Mouse (Mus musculus): ENCODE data around the gene Tbx21. TPM values are rescaled to one million over a fixed set of nuclear protein-coding genes. Genes with fewer than 3 reads are reported as not detected.
A peak's percentile ranks its signal among the peaks of the same experiment; 100 is the strongest.

The Tbx21 gene
- polyA plus RNA-seq, 1 experiment from 2014 or later: not detected

- Histone ChIP-seq H3K4me2 (ENCODE audit: low read length) (no peak overlapping the region), H3K27me3 (ENCODE audit: insufficient read depth, low read length) (no peaks in the 10 kb centered on the region), H3K9ac (ENCODE audit: low read depth, low read length) (no peak overlapping the region), H3K4me1 (replicated peaks; ENCODE audit: insufficient read depth, low read length) (peaks cover 6% of the 10 kb centered on the region; the same call in 1 of the 2 replicates), H3K27ac (no peak overlapping the region), H3K4me3 (replicated peaks; ENCODE audit: low read depth, low read length) (no peak overlapping the region), H3K9me3 (replicated peaks; ENCODE audit: low read length) (no peaks in the 10 kb centered on the region), H3K36me3 (ENCODE audit: insufficient read depth, low read length) (peaks cover 5% of the 10 kb centered on the region; the same call in 1 of the 2 replicates)
- no peak for TF ChIP-seq CTCF (IDR thresholded peaks at IDR 0.05; ENCODE audit: low read depth)
- 72% methylated on average over 9 of the region's 9 CpGs for WGBS
- DNase-seq (ENCODE audit: low spot score) (no peak), ATAC-seq (replicated peaks; ENCODE audit: low FRiP score, low read depth) (no peak)
Observed at GRCm38 (mm10) chr11:97145951-97146350, 30.8 kb upstream of the Tbx21 start.

GRCm38 (mm10) chr11:97145320-97145719 is 30.2 kb upstream of the Tbx21 start:
- Histone ChIP-seq H3K27ac (no peak overlapping the region), H3K4me2 (ENCODE audit: low read length) (no peak overlapping the region), H3K4me1 (replicated peaks; ENCODE audit: insufficient read depth, low read length) (peaks cover 6% of the 10 kb centered on the region; the same call in 1 of the 2 replicates), H3K36me3 (ENCODE audit: insufficient read depth, low read length) (peaks cover 5% of the 10 kb centered on the region; the same call in 1 of the 2 replicates), H3K9me3 (replicated peaks; ENCODE audit: low read length) (no peaks in the 10 kb centered on the region), H3K9ac (ENCODE audit: low read depth, low read length) (no peak overlapping the region), H3K4me3 (replicated peaks; ENCODE audit: low read depth, low read length) (no peak overlapping the region), H3K27me3 (ENCODE audit: insufficient read depth, low read length) (no peaks in the 10 kb centered on the region)
- DNase-seq (ENCODE audit: low spot score) (no peak), ATAC-seq (replicated peaks; ENCODE audit: low FRiP score, low read depth) (no peak)
- 64% methylated on average over 2 of the region's 2 CpGs for WGBS
- no peak for TF ChIP-seq CTCF (IDR thresholded peaks at IDR 0.05; ENCODE audit: low read depth)

- Histone ChIP-seq H3K27me3 (ENCODE audit: insufficient read depth, low read length) (no peaks in the 10 kb centered on the region), H3K27ac (no peak overlapping the region), H3K4me3 (replicated peaks; ENCODE audit: low read depth, low read length) (no peak overlapping the region), H3K9ac (ENCODE audit: low read depth, low read length) (no peak overlapping the region), H3K9me3 (replicated peaks; ENCODE audit: low read length) (no peaks in the 10 kb centered on the region), H3K36me3 (ENCODE audit: insufficient read depth, low read length) (peaks cover 5% of the 10 kb centered on the region; the same call in 1 of the 2 replicates), H3K4me1 (replicated peaks; ENCODE audit: insufficient read depth, low read length) (no peaks in the 10 kb centered on the region), H3K4me2 (ENCODE audit: low read length) (no peak overlapping the region)
- DNase-seq (ENCODE audit: low spot score): no peak
- ATAC-seq (replicated peaks; ENCODE audit: low FRiP score, low read depth): no peak
- TF ChIP-seq CTCF (IDR thresholded peaks at IDR 0.05; ENCODE audit: low read depth): no peak
- 60% methylated on average over 9 of the region's 9 CpGs for whole genome bisulfite sequencing
Observed at GRCm38 (mm10) chr11:97143196-97143900, 28.2 kb upstream of the Tbx21 start.

- Histone ChIP-seq H3K4me3 (replicated peaks; ENCODE audit: low read depth, low read length) (no peak overlapping the region), H3K9ac (ENCODE audit: low read depth, low read length) (no peak overlapping the region), H3K27me3 (ENCODE audit: insufficient read depth, low read length) (no peaks in the 10 kb centered on the region), H3K9me3 (replicated peaks; ENCODE audit: low read length) (no peaks in the 10 kb centered on the region), H3K36me3 (ENCODE audit: insufficient read depth, low read length) (0 out of 2 replicates have a peak, but pooled peaks cover 5% of the 10 kb centered on the region), H3K27ac (no peak overlapping the region), H3K4me2 (ENCODE audit: low read length) (no peak overlapping the region), H3K4me1 (replicated peaks; ENCODE audit: insufficient read depth, low read length) (no peaks in the 10 kb centered on the region)
- ATAC-seq (replicated peaks; ENCODE audit: low FRiP score, low read depth): no peak
- TF ChIP-seq CTCF (IDR thresholded peaks at IDR 0.05; ENCODE audit: low read depth): no peak
- 72% methylated on average over 8 of the region's 8 CpGs for WGBS
- DNase-seq (ENCODE audit: low spot score): no peak
Observed at GRCm38 (mm10) chr11:97142159-97142608, 27.1 kb upstream of the Tbx21 start.

- no peaks in the 10 kb centered on the region for H3K4me1 ChIP-seq (replicated peaks; ENCODE audit: insufficient read depth, low read length)
- H3K4me2 ChIP-seq (ENCODE audit: low read length): no peak overlapping the region
- no peaks in the 10 kb centered on the region for H3K9me3 ChIP-seq (replicated peaks; ENCODE audit: low read length)
- H3K4me3 ChIP-seq (replicated peaks; ENCODE audit: low read depth, low read length): no peak overlapping the region
- DNase-seq (ENCODE audit: low spot score): no peak
- no peaks in the 10 kb centered on the region for H3K27me3 ChIP-seq (ENCODE audit: insufficient read depth, low read length)
- 63% methylated on average over 4 of the region's 4 CpGs for WGBS
- 0 out of 2 replicates have a peak, but pooled peaks cover 5% of the 10 kb centered on the region for H3K36me3 ChIP-seq (ENCODE audit: insufficient read depth, low read length)
- no peak for TF ChIP-seq CTCF (IDR thresholded peaks at IDR 0.05; ENCODE audit: low read depth)
- H3K9ac ChIP-seq (ENCODE audit: low read depth, low read length): no peak overlapping the region
- ATAC-seq (replicated peaks; ENCODE audit: low FRiP score, low read depth): no peak
- H3K27ac ChIP-seq: no peak overlapping the region
Observed at GRCm38 (mm10) chr11:97140811-97141210, 25.7 kb upstream of the Tbx21 start.

- 0 out of 2 replicates have a peak, but pooled peaks cover 2% of the 10 kb centered on the region for H3K36me3 ChIP-seq (ENCODE audit: insufficient read depth, low read length)
- 0 out of 2 replicates have a peak, but pooled peaks cover 1% of the 10 kb centered on the region for H3K4me1 ChIP-seq (replicated peaks; ENCODE audit: insufficient read depth, low read length)
- TF ChIP-seq CTCF (IDR thresholded peaks at IDR 0.05; ENCODE audit: low read depth): no peak
- 55% methylated on average over 14 of the region's 15 CpGs for WGBS
- DNase-seq (ENCODE audit: low spot score): no peak
- H3K4me3 ChIP-seq (replicated peaks; ENCODE audit: low read depth, low read length): peak overlapping the region; percentile 27
- peak; percentile 31; the same call in 1 of the 2 replicates for ATAC-seq (replicated peaks; ENCODE audit: low FRiP score, low read depth)
- peak overlapping the region; percentile 49 for H3K9ac ChIP-seq (ENCODE audit: low read depth, low read length)
- peak overlapping the region; percentile 68 for H3K4me2 ChIP-seq (ENCODE audit: low read length)
- no peaks in the 10 kb centered on the region for H3K9me3 ChIP-seq (replicated peaks; ENCODE audit: low read length)
- no peak overlapping the region for H3K27ac ChIP-seq
- no peaks in the 10 kb centered on the region for H3K27me3 ChIP-seq (ENCODE audit: insufficient read depth, low read length)
Observed at GRCm38 (mm10) chr11:97139256-97139655, 24.1 kb upstream of the Tbx21 start.

Measured in kidney, postnatal 0 days (tissue).